Mouse (Mus musculus): ENCODE results near the gene Setd1a. TPM values are rescaled to one million over a fixed set of nuclear protein-coding genes. Genes with fewer than 3 reads are reported as not detected.
"Not testable (repeated sequence)": the region's sequence is repeated elsewhere in the genome, so short reads cannot be mapped to it uniquely, and the experiment has no call there.

The Setd1a gene
- 22.4 and 24.8 TPM in 2 replicates for polyA plus RNA-seq (2015; fragmentation: Nextera tagmentation; extraction: Ambion mirVana)

DNA sequence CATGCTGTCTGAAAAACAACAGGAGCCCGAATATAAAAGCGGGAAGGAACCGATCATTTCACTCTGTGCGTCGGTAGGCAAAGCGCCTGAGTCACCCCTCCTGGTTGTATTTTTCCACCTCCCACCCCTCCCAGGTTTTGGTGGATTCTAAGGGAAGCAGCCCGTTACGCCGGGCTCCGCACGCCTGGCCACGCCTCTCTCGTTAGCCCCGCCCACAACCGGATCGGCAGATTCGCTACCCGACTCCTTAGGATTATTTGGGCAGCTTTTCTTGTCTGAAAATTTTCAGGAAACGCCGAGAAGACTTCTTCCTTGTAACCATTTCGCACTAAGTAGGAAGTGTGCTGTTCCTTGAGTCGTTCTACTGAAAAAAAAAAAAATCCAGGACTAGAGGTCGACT is at the start of gene Setd1a:
Gene Setd1a (plus strand): TSS at position 245 of the 400 bp plus-strand sequence.
- Histone ChIP-seq H3K4me2 (replicated peaks) (peak within 1 kb of the TSS; percentile 78), H3K4me3 (peak within 1 kb of the TSS; percentile 66), H3K9me3 (no peaks in the 10 kb centered on the region), H3K9ac (replicated peaks) (peak within 1 kb of the TSS; percentile 87), H3K36me3 (peaks cover 27% of the 10 kb centered on the region), H3K27ac (replicated peaks) (peak within 1 kb of the TSS; percentile 99), H3K27me3 (no peaks in the 10 kb centered on the region), H3K4me1 (peaks cover 14% of the 10 kb centered on the region)
- under 1% methylated on average over 23 of the region's 23 CpGs for WGBS
- peak; percentile 68 for ATAC-seq (replicated peaks)

DNA sequence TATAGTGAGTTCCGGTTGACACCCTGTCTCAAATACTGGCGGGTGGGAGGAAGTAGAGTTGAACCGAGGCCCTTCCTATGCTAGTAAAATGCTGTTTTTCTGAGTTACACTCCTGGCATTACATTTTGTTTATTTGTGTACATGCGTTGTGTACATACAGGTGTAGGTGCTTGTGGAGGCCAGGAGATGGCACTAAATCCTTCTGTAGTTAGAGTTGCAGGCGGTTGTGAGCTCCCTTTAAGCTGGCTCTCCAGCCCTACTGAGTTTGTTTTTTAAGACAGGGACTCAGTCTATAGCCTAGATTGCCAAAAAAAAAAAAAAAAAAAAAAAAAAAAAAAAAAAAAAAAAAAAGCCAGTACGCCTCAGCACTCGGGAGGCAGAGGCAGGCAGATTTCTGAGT is 48.6 kb upstream of the Setd1a start:
- no peak overlapping the region for H3K4me2 ChIP-seq (replicated peaks)
- H3K4me3 ChIP-seq = no peak overlapping the region
- 84% methylated on average over 7 of the region's 7 CpGs for WGBS
- no peak overlapping the region for H3K27ac ChIP-seq (replicated peaks)
- no peaks in the 10 kb centered on the region for H3K36me3 ChIP-seq
- H3K9me3 ChIP-seq = no peaks in the 10 kb centered on the region
- no peaks in the 10 kb centered on the region for H3K4me1 ChIP-seq
- no peak overlapping the region for H3K9ac ChIP-seq (replicated peaks)
- ATAC-seq (replicated peaks) = no peak
- H3K27me3 ChIP-seq = no peaks in the 10 kb centered on the region

DNA sequence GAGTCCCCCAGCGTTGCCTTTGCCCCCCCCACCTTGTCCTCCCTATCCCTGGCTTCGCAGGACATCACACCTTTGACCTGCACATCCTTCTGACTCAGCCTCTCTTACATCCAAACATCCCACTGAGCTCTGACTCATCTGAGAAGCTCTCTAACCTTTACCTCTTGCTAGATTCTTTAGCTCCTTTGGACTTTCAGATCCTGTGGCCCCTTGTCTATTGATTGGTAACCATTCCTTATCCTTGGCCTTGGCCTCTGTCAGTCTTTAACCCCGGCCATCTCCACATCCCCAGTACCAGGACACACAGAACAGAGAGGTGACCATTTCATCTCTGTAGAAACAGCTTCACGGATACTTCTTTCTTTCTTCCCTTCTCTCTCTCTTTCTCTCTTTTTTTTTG is 46.3 kb upstream of the Setd1a start:
- Histone ChIP-seq H3K27ac (replicated peaks) (no peak overlapping the region), H3K27me3 (no peaks in the 10 kb centered on the region), H3K4me3 (no peak overlapping the region), H3K4me1 (no peaks in the 10 kb centered on the region), H3K9me3 (no peaks in the 10 kb centered on the region), H3K36me3 (no peaks in the 10 kb centered on the region), H3K4me2 (replicated peaks) (no peak overlapping the region), H3K9ac (replicated peaks) (no peak overlapping the region)
- no peak for ATAC-seq (replicated peaks)
- 65% methylated on average over 4 of the region's 4 CpGs for WGBS

DNA sequence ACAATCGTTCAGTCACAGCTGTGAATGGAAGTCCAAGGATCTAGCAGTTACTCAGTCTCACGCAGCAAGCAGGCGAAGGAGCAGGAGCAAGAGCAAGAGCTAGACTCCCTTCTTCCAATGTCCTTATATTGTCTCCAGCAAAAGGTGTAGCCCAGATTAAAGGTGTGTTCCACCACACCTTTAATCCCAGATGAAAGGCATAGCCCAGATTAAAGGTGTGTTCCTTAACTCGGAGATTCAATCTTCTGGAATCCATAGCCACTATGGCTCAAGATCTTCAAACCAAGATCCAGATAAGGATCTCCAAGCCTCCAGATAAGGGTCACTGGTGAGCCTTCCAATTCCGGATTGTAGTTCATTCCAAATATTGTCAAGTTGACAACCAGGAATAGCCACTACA is 44.4 kb upstream of the Setd1a start, which contains the start of gene Ctf2:
Gene Ctf2 (minus strand): TSS at position 101 of the 400 bp plus-strand sequence.
- not testable (repeated sequence) for H3K9ac ChIP-seq (replicated peaks); H3K27ac ChIP-seq (replicated peaks); H3K36me3 ChIP-seq; H3K4me1 ChIP-seq; H3K9me3 ChIP-seq; ATAC-seq (replicated peaks); H3K4me2 ChIP-seq (replicated peaks); H3K27me3 ChIP-seq; H3K4me3 ChIP-seq
- no CpG with 5 or more reads among the region's 5 CpGs for WGBS

DNA sequence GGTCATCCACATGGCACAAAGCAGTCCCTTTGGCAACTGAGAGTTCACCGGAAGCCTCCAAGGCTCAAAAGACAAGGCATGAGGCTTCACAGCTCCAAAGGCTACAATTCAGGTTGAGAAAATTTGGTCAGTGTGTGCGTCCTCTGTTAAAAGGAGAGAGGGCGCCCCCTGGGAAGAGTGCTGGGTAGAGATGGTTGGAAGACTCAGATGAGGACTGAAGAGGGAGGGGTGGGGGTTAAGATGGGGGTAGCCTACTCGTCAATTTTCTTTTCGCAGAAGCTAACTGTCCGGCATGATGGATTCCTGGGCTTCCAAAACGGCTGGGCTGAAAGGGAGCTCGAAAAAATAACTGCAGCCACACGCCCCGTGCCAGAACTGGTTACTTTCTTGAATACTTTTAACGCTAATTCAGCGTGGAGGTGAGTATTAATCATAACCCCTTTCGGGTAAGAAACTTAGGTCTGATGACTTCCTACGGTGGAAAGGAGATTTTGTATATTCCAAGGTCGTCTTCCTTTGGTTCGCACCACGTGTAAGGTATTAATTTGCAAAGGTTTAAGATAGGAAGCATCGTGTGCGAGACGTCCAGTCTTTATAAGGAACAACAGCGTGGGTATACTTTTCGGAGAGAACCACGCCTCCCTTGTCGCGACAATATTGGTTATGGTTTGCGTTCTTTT is 32.0 kb upstream of the Setd1a start, which contains the start of gene Fbxl19:
Gene Fbxl19 (plus strand): TSS at position 178 of the 680 bp plus-strand sequence.
- ATAC-seq (replicated peaks) = no peak
- peak within 1 kb of the TSS; percentile 87 for H3K4me2 ChIP-seq (replicated peaks)
- under 1% methylated on average over 26 of the region's 26 CpGs for WGBS
- peaks cover 20% of the 10 kb centered on the region for H3K4me1 ChIP-seq
- peak within 1 kb of the TSS; percentile 96 for H3K9ac ChIP-seq (replicated peaks)
- peak within 1 kb of the TSS; percentile 96 for H3K27ac ChIP-seq (replicated peaks)
- peak within 1 kb of the TSS; percentile 95 for H3K4me3 ChIP-seq
- H3K36me3 ChIP-seq = peaks cover 11% of the 10 kb centered on the region
- no peaks in the 10 kb centered on the region for H3K27me3 ChIP-seq
- no peaks in the 10 kb centered on the region for H3K9me3 ChIP-seq

DNA sequence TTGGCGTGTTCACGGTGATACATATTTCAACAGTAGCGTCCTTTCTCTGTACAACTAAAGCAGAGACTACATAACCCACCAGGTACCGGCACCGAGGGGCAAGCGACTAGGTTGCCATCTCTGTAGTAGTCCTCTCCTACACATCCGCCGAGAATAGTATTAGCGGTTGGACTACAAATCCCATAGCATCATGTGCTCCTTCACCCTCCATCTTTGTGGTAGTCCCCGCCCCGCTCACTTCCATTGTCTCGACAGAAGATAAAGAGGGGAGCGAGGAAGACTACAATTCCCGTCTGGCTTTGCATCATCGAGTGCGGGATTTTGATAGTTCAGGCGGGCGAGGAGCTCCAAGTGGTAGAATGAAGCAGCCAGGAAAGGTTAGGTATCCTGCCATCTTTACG is 31.2 kb upstream of the Setd1a start:
- ATAC-seq (replicated peaks) = peak; percentile 93
- Histone ChIP-seq H3K4me3 (peak overlapping the region; percentile 95), H3K36me3 (peaks cover 18% of the 10 kb centered on the region), H3K9me3 (no peaks in the 10 kb centered on the region), H3K27ac (replicated peaks) (peak overlapping the region; percentile 96), H3K4me2 (replicated peaks) (peak overlapping the region; percentile 87), H3K9ac (replicated peaks) (peak overlapping the region; percentile 96), H3K27me3 (no peaks in the 10 kb centered on the region), H3K4me1 (peaks cover 20% of the 10 kb centered on the region)
- WGBS = under 1% methylated on average over 19 of the region's 19 CpGs

DNA sequence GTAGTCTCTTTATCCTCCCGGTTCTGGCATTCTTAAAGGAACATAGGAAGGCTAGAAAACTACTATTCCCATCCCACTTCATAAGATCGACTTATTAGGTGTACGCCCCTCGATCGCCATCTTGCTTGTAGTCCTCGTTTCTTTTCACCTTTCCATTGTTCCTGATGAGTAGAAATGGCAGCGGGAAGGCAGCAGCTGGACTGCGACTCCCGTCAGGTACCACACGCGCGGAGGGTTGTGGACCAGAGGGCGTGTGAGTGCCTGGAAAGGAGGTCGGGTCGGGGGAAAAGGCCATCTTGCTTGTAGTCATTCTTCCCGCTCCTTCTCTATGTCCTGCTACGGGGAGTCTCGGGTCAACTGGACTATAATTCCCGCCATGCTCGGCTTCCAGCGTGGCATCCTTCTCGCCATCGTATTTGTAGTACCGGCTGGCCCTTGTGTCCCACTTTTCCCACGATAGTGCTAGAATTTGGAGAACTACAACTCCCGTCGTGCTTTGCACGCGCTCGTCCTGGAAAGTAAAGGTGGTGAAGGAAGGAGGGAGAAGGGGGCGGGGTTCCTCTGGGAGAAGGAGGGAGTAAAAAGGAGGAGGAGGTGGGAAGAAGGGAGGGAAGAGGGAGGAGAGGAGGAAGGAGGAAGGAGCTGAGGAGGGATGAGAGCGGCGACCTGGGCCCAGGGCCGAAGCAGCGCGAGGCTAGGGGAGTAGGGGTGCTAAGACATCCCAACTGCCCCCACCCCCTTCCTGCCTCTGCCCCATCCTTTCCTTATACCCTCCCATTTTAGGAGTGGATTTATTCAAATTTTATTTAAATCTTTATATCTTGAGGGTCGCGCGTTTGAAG is 30.6 kb upstream of the Setd1a start:
- peaks cover 20% of the 10 kb centered on the region for H3K4me1 ChIP-seq
- H3K4me2 ChIP-seq (replicated peaks) = peak overlapping the region; percentile 87
- no peaks in the 10 kb centered on the region for H3K27me3 ChIP-seq
- under 1% methylated on average over 38 of the region's 39 CpGs for WGBS
- peak overlapping the region; percentile 96 for H3K9ac ChIP-seq (replicated peaks)
- peak overlapping the region; percentile 95 for H3K4me3 ChIP-seq
- H3K27ac ChIP-seq (replicated peaks) = peak overlapping the region; percentile 96
- peaks cover 25% of the 10 kb centered on the region for H3K36me3 ChIP-seq
- H3K9me3 ChIP-seq = no peaks in the 10 kb centered on the region
- ATAC-seq (replicated peaks) = peak; percentile 90

DNA sequence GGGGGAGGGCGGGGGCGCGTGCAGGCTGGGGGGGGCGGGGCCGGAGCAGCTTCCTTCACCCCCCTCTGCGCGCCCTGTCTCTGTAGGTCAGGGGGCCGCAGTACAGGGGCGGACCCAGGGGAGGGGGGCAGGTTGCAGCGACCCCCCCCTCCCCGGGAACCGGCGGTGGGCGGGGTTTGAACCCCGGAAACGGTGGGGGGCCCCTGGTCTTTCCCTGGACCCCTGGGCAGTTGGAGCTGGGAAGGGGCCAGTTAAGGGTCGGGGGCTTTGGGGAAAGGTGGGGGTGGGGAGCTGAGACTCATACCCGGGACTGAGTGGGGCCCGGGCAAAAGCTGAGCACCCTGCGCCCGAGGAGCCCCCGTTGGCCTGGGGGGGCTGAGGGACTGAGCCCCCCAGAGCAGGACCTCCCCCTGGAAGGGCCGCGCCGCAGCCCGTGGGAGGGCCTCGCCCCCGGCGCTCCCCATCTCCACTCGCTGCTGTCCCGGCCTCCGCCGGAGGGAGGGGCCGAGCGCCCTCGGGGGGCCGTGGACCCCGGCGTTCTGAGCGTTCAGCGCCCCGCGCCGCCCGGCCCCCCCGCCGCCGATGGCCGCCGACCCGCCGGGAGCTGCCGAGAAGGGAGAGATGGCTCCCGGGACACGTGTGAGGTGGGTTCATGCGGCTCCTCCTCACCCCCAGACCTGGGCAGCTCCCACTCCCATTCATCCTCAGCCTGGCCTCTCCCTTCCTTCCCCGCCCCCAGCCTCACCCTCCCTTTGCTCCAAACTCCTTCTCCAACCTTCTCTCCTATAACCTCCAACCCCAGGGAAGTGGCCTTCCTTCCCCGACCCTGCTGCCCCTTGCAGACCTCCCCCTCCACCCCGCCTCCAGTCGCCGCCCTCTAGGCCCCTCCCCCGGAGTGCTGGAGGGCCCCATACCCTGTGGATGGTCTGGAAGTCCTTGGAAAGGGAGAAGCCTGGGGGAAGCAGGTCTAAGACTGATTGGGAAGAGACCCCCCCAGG is 29.7 kb upstream of the Setd1a start:
- Histone ChIP-seq H3K9me3 (no peaks in the 10 kb centered on the region), H3K27me3 (no peaks in the 10 kb centered on the region), H3K4me2 (replicated peaks) (peak overlapping the region; percentile 87), H3K36me3 (peaks cover 34% of the 10 kb centered on the region), H3K27ac (replicated peaks) (peak overlapping the region; percentile 96), H3K4me1 (peaks cover 20% of the 10 kb centered on the region), H3K4me3 (peak overlapping the region; percentile 95), H3K9ac (replicated peaks) (peak overlapping the region; percentile 96)
- 2% methylated on average over 24 of the region's 62 CpGs for WGBS
- ATAC-seq (replicated peaks) = no peak; the same call in 1 of the 2 replicates

DNA sequence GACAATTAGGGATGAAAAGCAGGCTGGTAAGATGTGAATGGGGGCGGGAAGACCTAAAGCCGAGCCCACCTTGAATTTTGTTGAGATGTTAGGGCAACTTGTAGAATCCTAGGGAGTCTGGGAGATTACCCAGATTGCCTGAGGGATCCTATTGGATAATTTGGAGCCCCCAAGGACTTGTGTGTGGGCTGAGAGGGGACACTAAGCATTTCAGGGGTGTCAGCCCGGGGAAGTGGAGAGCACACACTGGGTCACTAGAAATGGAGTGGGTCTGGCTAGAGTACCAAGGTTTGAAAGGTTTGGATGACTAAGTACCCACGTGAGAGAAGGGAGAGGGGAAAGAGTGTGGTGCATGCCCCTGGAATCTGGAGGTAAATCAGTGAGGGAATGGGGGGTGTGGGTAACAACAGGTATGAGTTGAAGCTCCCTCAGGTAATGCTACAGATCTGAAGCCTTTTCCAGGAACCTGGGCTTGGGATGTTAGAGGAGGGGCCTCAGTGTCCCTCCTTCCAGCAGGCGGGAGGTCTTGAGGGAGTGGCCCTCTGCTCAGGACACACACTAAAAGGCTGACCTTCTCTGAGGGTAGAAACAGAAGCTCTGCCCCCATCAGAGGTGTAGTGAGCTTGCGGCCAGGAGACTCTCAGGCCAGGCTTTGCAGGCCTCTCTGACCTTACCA is 28.8 kb upstream of the Setd1a start:
- Histone ChIP-seq H3K4me1 (peaks cover 20% of the 10 kb centered on the region), H3K4me3 (peak overlapping the region; percentile 95), H3K27ac (replicated peaks) (peak overlapping the region; percentile 96), H3K4me2 (replicated peaks) (peak overlapping the region; percentile 87), H3K9ac (replicated peaks) (peak overlapping the region; percentile 96), H3K27me3 (no peaks in the 10 kb centered on the region), H3K36me3 (peaks cover 43% of the 10 kb centered on the region), H3K9me3 (no peaks in the 10 kb centered on the region)
- no peak for ATAC-seq (replicated peaks)
- WGBS = 30% methylated on average over 6 of the region's 6 CpGs

DNA sequence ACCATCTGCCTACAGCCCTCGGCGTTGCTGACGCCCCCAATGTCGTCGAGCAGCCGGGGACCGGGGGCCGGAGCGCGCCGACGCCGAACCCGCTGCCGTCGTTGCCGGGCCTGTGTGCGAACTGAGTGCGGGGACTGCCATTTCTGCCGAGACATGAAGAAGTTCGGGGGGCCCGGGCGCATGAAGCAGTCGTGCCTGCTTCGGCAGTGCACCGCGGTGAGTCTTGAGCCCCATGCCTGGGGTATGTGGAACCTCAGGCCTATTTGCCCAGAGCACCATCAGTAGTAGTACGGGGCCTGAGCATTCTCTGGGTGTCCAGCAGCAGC is 28.3 kb upstream of the Setd1a start:
- H3K36me3 ChIP-seq = peaks cover 48% of the 10 kb centered on the region

More for the DNA sequence above, 28.3 kb upstream of the Setd1a start:
- H3K9ac ChIP-seq (replicated peaks) = no peak overlapping the region
- no peak overlapping the region for H3K4me3 ChIP-seq
- no peaks in the 10 kb centered on the region for H3K9me3 ChIP-seq
- ATAC-seq (replicated peaks) = no peak
- H3K4me2 ChIP-seq (replicated peaks) = 0 out of 2 replicates have a peak overlapping the region, but pooled peaks have one; percentile 87
- no peak overlapping the region for H3K27ac ChIP-seq (replicated peaks)
- peaks cover 24% of the 10 kb centered on the region for H3K4me1 ChIP-seq
- WGBS = 90% methylated on average over 28 of the region's 28 CpGs
- no peaks in the 10 kb centered on the region for H3K27me3 ChIP-seq

All from forebrain, embryonic 15.5 days (tissue).